Mouse (Mus musculus): ENCODE results near the gene Gadd45a. TPM values are rescaled to one million over a fixed set of nuclear protein-coding genes. Genes with fewer than 3 reads are reported as not detected.

Gene Gadd45a
- polyA plus RNA-seq (2014; fragmentation: Illumina TruSeq; extraction: RNeasy Lipid Tissue Mini Kit (QIAGEN cat#74804); ENCODE audit: low read depth, low replicate concordance), result 41.4 TPM

DNA sequence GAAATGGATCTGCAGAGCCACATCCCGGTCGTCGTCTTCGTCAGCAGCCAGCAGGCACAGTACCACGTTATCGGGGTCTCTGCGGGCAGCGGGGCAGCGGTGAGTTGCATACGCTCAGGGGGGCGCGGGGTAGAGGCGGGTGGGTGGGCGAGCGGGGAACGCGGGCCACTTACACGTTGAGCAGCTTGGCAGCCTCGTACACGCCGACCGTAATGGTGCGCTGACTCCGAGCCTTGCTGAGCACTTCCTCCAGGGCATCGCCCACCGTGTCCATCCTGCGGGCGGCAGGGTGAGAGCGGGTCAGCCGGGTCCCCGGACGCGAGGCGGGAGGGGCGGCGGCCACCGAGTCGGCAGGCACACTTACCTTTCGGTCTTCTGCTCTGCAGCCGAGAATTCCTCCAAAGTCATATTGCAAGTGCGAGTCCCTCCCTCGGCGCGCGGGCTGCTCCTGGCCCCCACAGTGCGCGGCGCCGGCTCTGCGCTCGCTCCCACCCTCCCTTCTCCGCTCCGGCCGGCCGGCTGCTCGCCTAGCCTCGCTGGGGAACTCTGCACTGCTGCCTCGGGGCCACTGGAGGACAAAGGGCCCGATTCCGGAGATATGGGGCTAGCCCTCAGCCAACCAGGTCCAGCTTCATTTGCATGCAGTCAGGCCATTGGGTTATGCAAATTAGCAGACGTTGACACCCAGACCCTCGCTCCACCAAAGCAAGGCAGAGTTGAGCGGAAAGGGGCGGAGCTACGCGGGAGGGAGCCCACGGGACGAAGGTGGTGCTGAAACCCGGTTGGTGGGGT is at the start of gene Gadd45a:
TSS of gene Gadd45a (minus strand) at position 621 of the 792 bp plus-strand sequence.

Other genes with a start within 250 kb of the Gadd45a start
- not detected for gene Vmn1r39, start 226.8 kb downstream of the Gadd45a start, polyA plus RNA-seq (2014; fragmentation: Illumina TruSeq; extraction: RNeasy Lipid Tissue Mini Kit (QIAGEN cat#74804); ENCODE audit: low read depth, low replicate concordance)
- 409 TPM for gene Gng12, start 141.1 kb downstream of the Gadd45a start, polyA plus RNA-seq (2014; fragmentation: Illumina TruSeq; extraction: RNeasy Lipid Tissue Mini Kit (QIAGEN cat#74804); ENCODE audit: low read depth, low replicate concordance)
- 622 TPM for gene Serbp1, start 200.7 kb upstream of the Gadd45a start, polyA plus RNA-seq (2014; fragmentation: Illumina TruSeq; extraction: RNeasy Lipid Tissue Mini Kit (QIAGEN cat#74804); ENCODE audit: low read depth, low replicate concordance)

Measured in kidney, adult 10 weeks (tissue).